Mouse (Mus musculus) adrenal gland (tissue): ENCODE results near the gene Phf24.
"Not testable (repeated sequence)": the region's sequence is repeated elsewhere in the genome, so short reads cannot be mapped to it uniquely, and the experiment has no call there.

Experiments used
- intact Hi-C: fragments of 180-260 bp; cut with DNase I; formaldehyde crosslinking; loops from one replicate; pipeline ENCODE4 v1.15.1; 2025

The Phf24 gene

GRCm38 (mm10) chr4:42949051-42949675 is 32.7 kb downstream of the Phf24 start:
- intact Hi-C loops = loop anchor here (5.0 kb wide), 1 partner anchor 72 kb away; no protein-coding TSS in a partner anchor

GRCm38 (mm10) chr4:42949676-42950051 is 33.2 kb downstream of the Phf24 start, which contains the start of gene Dnajb5:
Dnajb5 (plus strand) TSS chr4:42949814.
- intact Hi-C loops = loop anchor here (5.0 kb wide), 1 partner anchor 72 kb away; no protein-coding TSS in a partner anchor

- intact Hi-C loops = no loop called here
Measured at GRCm38 (mm10) chr4:42950065-42950558, 33.7 kb downstream of the Phf24 start.

- intact Hi-C loops = no loop called here
Measured at GRCm38 (mm10) chr4:42951206-42952195, 35.0 kb downstream of the Phf24 start.

GRCm38 (mm10) chr4:42952563-42952962 is 36.1 kb downstream of the Phf24 start:
- intact Hi-C loops = no loop called here

- intact Hi-C loops = no loop called here
Measured at GRCm38 (mm10) chr4:42953435-42954094, 37.1 kb downstream of the Phf24 start.

- intact Hi-C loops = no loop called here
Measured at GRCm38 (mm10) chr4:42954297-42954696, 37.8 kb downstream of the Phf24 start.

- intact Hi-C loops = no loop called here
Measured at GRCm38 (mm10) chr4:42955200-42955599, 38.7 kb downstream of the Phf24 start.

- intact Hi-C loops = no loop called here
Measured at GRCm38 (mm10) chr4:42956581-42956980, 40.1 kb downstream of the Phf24 start.

GRCm38 (mm10) chr4:42957306-42957705 is 40.8 kb downstream of the Phf24 start:
- intact Hi-C loops = no loop called here

GRCm38 (mm10) chr4:42957979-42958378 is 41.5 kb downstream of the Phf24 start:
- intact Hi-C loops = no loop called here

- intact Hi-C loops = no loop called here
Measured at GRCm38 (mm10) chr4:42958942-42959341, 42.5 kb downstream of the Phf24 start.

- intact Hi-C loops = no loop called here
Measured at GRCm38 (mm10) chr4:42959382-42959781, 42.9 kb downstream of the Phf24 start.

- intact Hi-C loops = loop anchor here (5.0 kb wide), 1 partner anchor 84 kb away; no protein-coding TSS in a partner anchor
Measured at GRCm38 (mm10) chr4:42961592-42961991, 45.1 kb downstream of the Phf24 start.

GRCm38 (mm10) chr4:42963480-42963879 is 47.0 kb downstream of the Phf24 start:
- intact Hi-C loops = loop anchor here (5.0 kb wide), 1 partner anchor 86 kb away; no protein-coding TSS in a partner anchor

GRCm38 (mm10) chr4:42965039-42965719 is 48.7 kb downstream of the Phf24 start:
- intact Hi-C loops = no loop called here

- intact Hi-C loops = no loop called here
Measured at GRCm38 (mm10) chr4:42969304-42969703, 52.8 kb downstream of the Phf24 start, which contains the start of gene 1700022I11Rik. 1700022I11Rik (plus strand) TSS chr4:42969604.

- intact Hi-C loops = no loop called here
Measured at GRCm38 (mm10) chr4:42972952-42973351, 56.5 kb downstream of the Phf24 start.

- intact Hi-C loops = no loop called here
Measured at GRCm38 (mm10) chr4:42973868-42974267, 57.4 kb downstream of the Phf24 start.

- intact Hi-C loops = no loop called here
Measured at GRCm38 (mm10) chr4:42978062-42978461, 61.6 kb downstream of the Phf24 start.

- intact Hi-C loops = not testable (repeated sequence)
Measured at GRCm38 (mm10) chr4:42980467-42980866, 64.0 kb downstream of the Phf24 start.
